Mouse (Mus musculus): ENCODE measurements at regions not wholly inside any gene's neighbourhood (a gene's known extent, or its start where the extent isn't known, plus 50 kb on each side); places are given as distances from the start of the nearest gene placed in this dataset.

- no peak for DNase-seq (ENCODE audit: low read depth, low spot score)
Measured at GRCm38 (mm10) chr4:30011386-30012135, 1198.6 kb downstream of the Epha7 start.

- DNase-seq (ENCODE audit: low read depth, low spot score), result peak; percentile 3
Measured at GRCm38 (mm10) chr4:30039424-30040172, 1226.7 kb downstream of the Epha7 start.

- no peak for DNase-seq (ENCODE audit: low read depth, low spot score)
Measured at GRCm38 (mm10) chr4:30064987-30065386, 1252.1 kb downstream of the Epha7 start.

GRCm38 (mm10) chr4:30099166-30099565 lies 1286.2 kb downstream of the Epha7 start:
- no peak for DNase-seq (ENCODE audit: low read depth, low spot score)

GRCm38 (mm10) chr4:30133011-30133410 lies 1320.1 kb downstream of the Epha7 start:
- DNase-seq (ENCODE audit: low read depth, low spot score), result no peak
